Mouse (Mus musculus): Measurements from ENCODE around the gene Kcnh4.

The Kcnh4 gene

GRCm38 (mm10) chr11:100730477-100731205 lies 29.1 kb downstream of the Kcnh4 start:
- Histone ChIP-seq H3K9me3 (ENCODE audit: low read length) (no peaks in the 10 kb centered on the region), H3K4me3 (replicated peaks; ENCODE audit: low read length) (no peak overlapping the region), H3K36me3 (ENCODE audit: insufficient read depth, low read length) (peaks cover 77% of the 10 kb centered on the region), H3K27me3 (ENCODE audit: insufficient read depth, low read length) (no peaks in the 10 kb centered on the region), H3K4me1 (replicated peaks; ENCODE audit: low read depth, low read length) (peaks cover 90% of the 10 kb centered on the region)
- no peak for TF ChIP-seq CTCF (conservative IDR thresholded peaks at IDR 0.05; ENCODE audit: low read length)
- TF ChIP-seq NANOG (IDR thresholded peaks at IDR 0.05; ENCODE audit: borderline replicate concordance, low read length): no peak
- no peak for TF ChIP-seq POU5F1 (IDR thresholded peaks at IDR 0.05; ENCODE audit: borderline replicate concordance, low read length)

GRCm38 (mm10) chr11:100729976-100730375 lies 29.8 kb downstream of the Kcnh4 start:
- no peaks in the 10 kb centered on the region for H3K27me3 ChIP-seq (ENCODE audit: insufficient read depth, low read length)
- H3K4me3 ChIP-seq (replicated peaks; ENCODE audit: low read length): no peak overlapping the region
- no peaks in the 10 kb centered on the region for H3K9me3 ChIP-seq (ENCODE audit: low read length)
- TF ChIP-seq CTCF (conservative IDR thresholded peaks at IDR 0.05; ENCODE audit: low read length) (no peak), NANOG (IDR thresholded peaks at IDR 0.05; ENCODE audit: borderline replicate concordance, low read length) (no peak), POU5F1 (IDR thresholded peaks at IDR 0.05; ENCODE audit: borderline replicate concordance, low read length) (no peak)
- peaks cover 77% of the 10 kb centered on the region for H3K36me3 ChIP-seq (ENCODE audit: insufficient read depth, low read length)
- peaks cover 90% of the 10 kb centered on the region for H3K4me1 ChIP-seq (replicated peaks; ENCODE audit: low read depth, low read length)

GRCm38 (mm10) chr11:100728601-100729000 lies 31.1 kb downstream of the Kcnh4 start:
- H3K27me3 ChIP-seq (ENCODE audit: insufficient read depth, low read length): no peaks in the 10 kb centered on the region

GRCm38 (mm10) chr11:100727201-100727600 lies 32.5 kb downstream of the Kcnh4 start:
- Histone ChIP-seq H3K4me1 (replicated peaks; ENCODE audit: low read depth, low read length) (peaks cover 91% of the 10 kb centered on the region), H3K9me3 (ENCODE audit: low read length) (no peaks in the 10 kb centered on the region), H3K36me3 (ENCODE audit: insufficient read depth, low read length) (peaks cover 63% of the 10 kb centered on the region), H3K4me3 (replicated peaks; ENCODE audit: low read length) (no peak overlapping the region), H3K27me3 (ENCODE audit: insufficient read depth, low read length) (no peaks in the 10 kb centered on the region)
- TF ChIP-seq NANOG (IDR thresholded peaks at IDR 0.05; ENCODE audit: borderline replicate concordance, low read length) (no peak), CTCF (conservative IDR thresholded peaks at IDR 0.05; ENCODE audit: low read length) (no peak), POU5F1 (IDR thresholded peaks at IDR 0.05; ENCODE audit: borderline replicate concordance, low read length) (no peak)

More at GRCm38 (mm10) chr11:100728601-100729000, 31.1 kb downstream of the Kcnh4 start:
- TF ChIP-seq NANOG (IDR thresholded peaks at IDR 0.05; ENCODE audit: borderline replicate concordance, low read length): no peak
- no peak for TF ChIP-seq CTCF (conservative IDR thresholded peaks at IDR 0.05; ENCODE audit: low read length)
- no peak for TF ChIP-seq POU5F1 (IDR thresholded peaks at IDR 0.05; ENCODE audit: borderline replicate concordance, low read length)
- Histone ChIP-seq H3K4me3 (replicated peaks; ENCODE audit: low read length) (no peak overlapping the region), H3K9me3 (ENCODE audit: low read length) (no peaks in the 10 kb centered on the region), H3K4me1 (replicated peaks; ENCODE audit: low read depth, low read length) (peaks cover 92% of the 10 kb centered on the region), H3K36me3 (ENCODE audit: insufficient read depth, low read length) (peaks cover 77% of the 10 kb centered on the region)

GRCm38 (mm10) chr11:100724919-100725512 lies 34.7 kb downstream of the Kcnh4 start:
- H3K27me3 ChIP-seq (ENCODE audit: insufficient read depth, low read length): no peaks in the 10 kb centered on the region
- H3K4me3 ChIP-seq (replicated peaks; ENCODE audit: low read length): peak overlapping the region; percentile 37; the same call in 1 of the 2 replicates
- H3K9me3 ChIP-seq (ENCODE audit: low read length): no peaks in the 10 kb centered on the region
- TF ChIP-seq CTCF (conservative IDR thresholded peaks at IDR 0.05; ENCODE audit: low read length) (no peak), NANOG (IDR thresholded peaks at IDR 0.05; ENCODE audit: borderline replicate concordance, low read length) (peak; percentile 31; the same call in 1 of the 2 replicates)
- peaks cover 59% of the 10 kb centered on the region for H3K36me3 ChIP-seq (ENCODE audit: insufficient read depth, low read length)
- H3K4me1 ChIP-seq (replicated peaks; ENCODE audit: low read depth, low read length): peaks cover 91% of the 10 kb centered on the region

GRCm38 (mm10) chr11:100722493-100723028 lies 37.2 kb downstream of the Kcnh4 start:
- Histone ChIP-seq H3K9me3 (ENCODE audit: low read length) (no peaks in the 10 kb centered on the region), H3K27me3 (ENCODE audit: insufficient read depth, low read length) (no peaks in the 10 kb centered on the region), H3K36me3 (ENCODE audit: insufficient read depth, low read length) (peaks cover 59% of the 10 kb centered on the region), H3K4me1 (replicated peaks; ENCODE audit: low read depth, low read length) (peaks cover 93% of the 10 kb centered on the region), H3K4me3 (replicated peaks; ENCODE audit: low read length) (no peak overlapping the region)
- TF ChIP-seq POU5F1 (IDR thresholded peaks at IDR 0.05; ENCODE audit: borderline replicate concordance, low read length) (no peak), NANOG (IDR thresholded peaks at IDR 0.05; ENCODE audit: borderline replicate concordance, low read length) (no peak), CTCF (conservative IDR thresholded peaks at IDR 0.05; ENCODE audit: low read length) (no peak)

- Histone ChIP-seq H3K4me3 (replicated peaks; ENCODE audit: low read length) (no peak overlapping the region), H3K4me1 (replicated peaks; ENCODE audit: low read depth, low read length) (peaks cover 93% of the 10 kb centered on the region), H3K9me3 (ENCODE audit: low read length) (no peaks in the 10 kb centered on the region), H3K27me3 (ENCODE audit: insufficient read depth, low read length) (no peaks in the 10 kb centered on the region), H3K36me3 (ENCODE audit: insufficient read depth, low read length) (peaks cover 60% of the 10 kb centered on the region)
- no peak for TF ChIP-seq POU5F1 (IDR thresholded peaks at IDR 0.05; ENCODE audit: borderline replicate concordance, low read length)
- no peak for TF ChIP-seq NANOG (IDR thresholded peaks at IDR 0.05; ENCODE audit: borderline replicate concordance, low read length)
- no peak for TF ChIP-seq CTCF (conservative IDR thresholded peaks at IDR 0.05; ENCODE audit: low read length)
Observed at GRCm38 (mm10) chr11:100721776-100722492, 37.8 kb downstream of the Kcnh4 start.

- H3K9me3 ChIP-seq (ENCODE audit: low read length): no peaks in the 10 kb centered on the region
- H3K4me1 ChIP-seq (replicated peaks; ENCODE audit: low read depth, low read length): peaks cover 95% of the 10 kb centered on the region
- TF ChIP-seq CTCF (conservative IDR thresholded peaks at IDR 0.05; ENCODE audit: low read length) (no peak), POU5F1 (IDR thresholded peaks at IDR 0.05; ENCODE audit: borderline replicate concordance, low read length) (no peak), NANOG (IDR thresholded peaks at IDR 0.05; ENCODE audit: borderline replicate concordance, low read length) (no peak)
- H3K36me3 ChIP-seq (ENCODE audit: insufficient read depth, low read length): peaks cover 67% of the 10 kb centered on the region
- H3K4me3 ChIP-seq (replicated peaks; ENCODE audit: low read length): no peak overlapping the region
- no peaks in the 10 kb centered on the region for H3K27me3 ChIP-seq (ENCODE audit: insufficient read depth, low read length)
Observed at GRCm38 (mm10) chr11:100721254-100721653, 38.5 kb downstream of the Kcnh4 start.
